Mouse (Mus musculus) megakaryocyte, embryonic 14.5 days (primary cell): ENCODE measurements around the gene Pde4d.

Experiments
- FLI1 ChIP-seq: IDR thresholded peaks from 2 replicates; pipeline ENCODE4 v1.6.1; 2012; ENCODE audit warnings: low read length, inconsistent platforms, mixed read lengths
- GATA1 ChIP-seq: IDR thresholded peaks from 3 replicates; pipeline ENCODE4 v1.6.1; 2012; ENCODE audit warnings: mixed read lengths, low read length, inconsistent platforms, borderline replicate concordance

DNA sequence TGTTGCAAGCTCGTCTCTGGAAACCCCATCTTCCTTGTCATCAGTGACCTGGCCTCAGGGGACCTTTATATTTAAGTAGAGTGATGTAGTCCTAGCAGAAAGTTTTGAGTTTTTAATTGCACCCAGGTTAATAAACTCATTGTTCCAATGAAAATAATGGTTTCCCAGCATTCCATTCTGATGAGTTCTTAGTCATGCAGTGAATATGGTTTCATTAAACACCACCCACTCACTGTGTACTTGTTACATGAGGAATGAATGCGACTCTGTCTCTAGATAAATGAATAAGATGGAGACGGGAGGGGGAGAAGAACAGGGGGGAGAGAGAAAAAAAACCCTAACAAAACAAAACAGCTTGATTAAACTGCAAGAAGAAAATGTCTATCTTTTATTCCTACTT lies 148.9 kb downstream of the Pde4d start:
- TF ChIP-seq GATA1: no peak
- no peak for TF ChIP-seq FLI1
